Mouse (Mus musculus) lung, postnatal 10 days (tissue): ENCODE measurements at regions not wholly inside any gene's neighbourhood (a gene's known extent, or its start where the extent isn't known, plus 50 kb on each side); places are given as distances from the start of the nearest gene placed in this dataset.
A peak's percentile ranks its signal among the peaks of the same experiment; 100 is the strongest.

Experiments
- DNase-seq: peaks from one replicate; pipeline ENCODE4 v3.0.0; 2021

- DNase-seq: no peak
These were observed 566.5 kb downstream of the Bnc2 start for GRCm38 (mm10) chr4:84108592-84108991.

GRCm38 (mm10) chr4:84109771-84110503 lies 565.1 kb downstream of the Bnc2 start:
- DNase-seq: peak; percentile 40

- DNase-seq: no peak
These were observed 560.7 kb downstream of the Bnc2 start for GRCm38 (mm10) chr4:84114162-84115040.

- DNase-seq: no peak
These were observed 556.7 kb downstream of the Bnc2 start for GRCm38 (mm10) chr4:84118284-84118919.

- DNase-seq: no peak
These were observed 555.5 kb downstream of the Bnc2 start for GRCm38 (mm10) chr4:84119616-84120015.

GRCm38 (mm10) chr4:84120330-84120729 lies 554.7 kb downstream of the Bnc2 start:
- DNase-seq: no peak

- DNase-seq: peak; percentile 39
These were observed 553.6 kb downstream of the Bnc2 start for GRCm38 (mm10) chr4:84121442-84121841.

GRCm38 (mm10) chr4:84126400-84126799 lies 548.7 kb downstream of the Bnc2 start:
- DNase-seq: no peak

- DNase-seq: no peak
These were observed 547.7 kb downstream of the Bnc2 start for GRCm38 (mm10) chr4:84127380-84127779.

GRCm38 (mm10) chr4:84130840-84131547 lies 544.1 kb downstream of the Bnc2 start:
- no peak for DNase-seq

- no peak for DNase-seq
These were observed 539.3 kb downstream of the Bnc2 start for GRCm38 (mm10) chr4:84135740-84136139.

GRCm38 (mm10) chr4:84137171-84137919 lies 537.7 kb downstream of the Bnc2 start:
- DNase-seq: no peak

- peak; percentile 63 for DNase-seq
These were observed 525.7 kb downstream of the Bnc2 start for GRCm38 (mm10) chr4:84149149-84150050.

GRCm38 (mm10) chr4:84150698-84151097 lies 524.4 kb downstream of the Bnc2 start:
- DNase-seq: no peak

GRCm38 (mm10) chr4:84151247-84151646 lies 523.8 kb downstream of the Bnc2 start:
- DNase-seq: no peak

GRCm38 (mm10) chr4:84151971-84152450 lies 523.1 kb downstream of the Bnc2 start:
- no peak for DNase-seq

- no peak for DNase-seq
These were observed 521.5 kb downstream of the Bnc2 start for GRCm38 (mm10) chr4:84153571-84153970.

- DNase-seq: no peak
These were observed 517.0 kb downstream of the Bnc2 start for GRCm38 (mm10) chr4:84157911-84158647.

GRCm38 (mm10) chr4:84163362-84163761 lies 511.7 kb downstream of the Bnc2 start:
- no peak for DNase-seq

- no peak for DNase-seq
These were observed 509.8 kb downstream of the Bnc2 start for GRCm38 (mm10) chr4:84165256-84165655.
